Mouse (Mus musculus): Measurements from ENCODE around the gene Aloxe3.
"Not testable (repeated sequence)": the region's sequence is repeated elsewhere in the genome, so short reads cannot be mapped to it uniquely, and the experiment has no call there.

Gene Aloxe3

GRCm38 (mm10) chr11:69125852-69125918 lies at the start of gene Aloxe3:
Gene Aloxe3, plus strand, starts transcription at chr11:69125896.
- DNase-seq (ENCODE audit: low spot score in 2 of 2), result no peak

- no peak for DNase-seq (ENCODE audit: low spot score in 2 of 2)
Observed at GRCm38 (mm10) chr11:69076572-69076971, 49.1 kb upstream of the Aloxe3 start.

GRCm38 (mm10) chr11:69077316-69077715 lies 48.4 kb upstream of the Aloxe3 start:
- no peak for DNase-seq (ENCODE audit: low spot score in 2 of 2)

- DNase-seq (ENCODE audit: low spot score in 2 of 2), result no peak
Observed at GRCm38 (mm10) chr11:69078041-69078440, 47.7 kb upstream of the Aloxe3 start.

GRCm38 (mm10) chr11:69078805-69079438 lies 46.8 kb upstream of the Aloxe3 start:
- no peak for DNase-seq (ENCODE audit: low spot score in 2 of 2)

- no peak for DNase-seq (ENCODE audit: low spot score in 2 of 2)
Observed at GRCm38 (mm10) chr11:69080102-69080854, 45.4 kb upstream of the Aloxe3 start.

- no peak for DNase-seq (ENCODE audit: low spot score in 2 of 2)
Observed at GRCm38 (mm10) chr11:69080855-69081222, 44.9 kb upstream of the Aloxe3 start.

GRCm38 (mm10) chr11:69081613-69082012 lies 44.1 kb upstream of the Aloxe3 start:
- no peak for DNase-seq (ENCODE audit: low spot score in 2 of 2)

- no peak for DNase-seq (ENCODE audit: low spot score in 2 of 2)
Observed at GRCm38 (mm10) chr11:69085608-69086007, 40.1 kb upstream of the Aloxe3 start.

GRCm38 (mm10) chr11:69086390-69086789 lies 39.3 kb upstream of the Aloxe3 start:
- no peak for DNase-seq (ENCODE audit: low spot score in 2 of 2)

GRCm38 (mm10) chr11:69087082-69087481 lies 38.6 kb upstream of the Aloxe3 start:
- DNase-seq (ENCODE audit: low spot score in 2 of 2), result no peak

- no peak for DNase-seq (ENCODE audit: low spot score in 2 of 2)
Observed at GRCm38 (mm10) chr11:69087597-69087996, 38.1 kb upstream of the Aloxe3 start.

- peak; percentile 92 for DNase-seq (ENCODE audit: low spot score in 2 of 2)
Observed at GRCm38 (mm10) chr11:69088103-69088855, 37.4 kb upstream of the Aloxe3 start, which contains the start of gene Vamp2. Gene Vamp2, plus strand, starts transcription at chr11:69088490.

GRCm38 (mm10) chr11:69088856-69089615 lies 36.7 kb upstream of the Aloxe3 start:
- DNase-seq (ENCODE audit: low spot score in 2 of 2), result no peak

- DNase-seq (ENCODE audit: low spot score in 2 of 2), result no peak
Observed at GRCm38 (mm10) chr11:69089616-69090290, 35.9 kb upstream of the Aloxe3 start.

GRCm38 (mm10) chr11:69090367-69090766 lies 35.3 kb upstream of the Aloxe3 start:
- no peak for DNase-seq (ENCODE audit: low spot score in 2 of 2)

GRCm38 (mm10) chr11:69091566-69092385 lies 33.9 kb upstream of the Aloxe3 start:
- DNase-seq (ENCODE audit: low spot score in 2 of 2), result no peak

- DNase-seq (ENCODE audit: low spot score in 2 of 2), result peak in 1 of 2 experiments; percentile 76
Observed at GRCm38 (mm10) chr11:69092386-69092751, 33.3 kb upstream of the Aloxe3 start.

GRCm38 (mm10) chr11:69092871-69093270 lies 32.8 kb upstream of the Aloxe3 start:
- no peak for DNase-seq (ENCODE audit: low spot score in 2 of 2)

GRCm38 (mm10) chr11:69093856-69094255 lies 31.8 kb upstream of the Aloxe3 start:
- not testable (repeated sequence) for DNase-seq (ENCODE audit: low spot score in 2 of 2)

Measured in frontal cortex, postnatal 25 days (tissue).